Mouse (Mus musculus): Measurements from ENCODE around the gene Inpp4a. TPM values are rescaled to one million over a fixed set of nuclear protein-coding genes. Genes with fewer than 3 reads are reported as not detected.

Gene Inpp4a
- total RNA-seq, 2 experiments from 2014 or later, result 168 TPM

DNA sequence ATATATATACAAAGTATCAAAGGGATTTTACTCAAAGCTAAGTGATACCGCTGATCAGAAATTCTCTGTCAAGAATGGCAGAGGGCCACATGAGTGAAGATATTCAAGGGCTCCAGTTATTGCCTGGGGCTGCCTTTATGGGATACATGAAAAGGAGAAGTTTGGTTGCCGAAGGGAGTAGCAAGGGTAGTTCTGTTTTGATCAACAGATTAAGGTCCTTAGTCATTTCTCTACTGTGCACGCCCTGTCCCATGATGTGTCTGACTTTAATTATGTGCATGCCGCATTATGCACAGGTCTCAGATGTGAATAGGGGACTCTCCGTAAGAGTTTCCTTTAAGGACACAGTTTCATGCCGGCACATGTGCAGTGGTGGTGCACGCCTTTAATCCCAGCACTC, 157.9 kb downstream of the Inpp4a start:
- Histone ChIP-seq H3K4me3 (no peak overlapping the region), H3K27ac (no peak overlapping the region)
- DNase-seq (ENCODE audit: low spot score in 2 of 2), result no peak
- TF ChIP-seq CTCF (conservative IDR thresholded peaks at IDR 0.05), result no peak

Other genes with a start within 250 kb of the Inpp4a start
- under 1 TPM; 0.38 to 0.66 TPM for gene Cnga3, start 85.4 kb upstream of the Inpp4a start, total RNA-seq (2021)
- gene Coa5, start 130.2 kb downstream of the Inpp4a start, total RNA-seq (2021), result 10 to 100 TPM; 61.2 to 62.5 TPM
- 10 to 100 TPM; 53.3 to 59.7 TPM for gene Unc50, start 130.3 kb downstream of the Inpp4a start, total RNA-seq (2021)
- gene Mgat4a, start 241.2 kb downstream of the Inpp4a start, total RNA-seq (2021), result 10 to 100 TPM; 30.4 to 32.7 TPM

Measured in layer of hippocampus, adult 2 months (tissue).